ENCODE assay signal across 9 mouse cellular contexts in genomic region chr10:73921579-73921978, GRCm38 (mm10).
DNase-seq lines count a peak whose midpoint lies in the region; ATAC-seq and TF ChIP-seq lines count a peak whose summit lies in the region.
"Had no signal": no experiment of that assay in that cellular context is flagged by ENCODE, and none has a peak within 500 bp of the region (broad histone marks: within the 10 kb centered on the region; RNA-seq: fewer than 3 reads in every experiment).

No protein-coding gene starts in this region.

- intact Hi-C loops in left cerebral cortex, postnatal 10 days (cut with DNase I): no loop called here

- no peak for DNase-seq in forebrain, postnatal 0 days
- no peak for DNase-seq in forebrain, embryonic 11.5 days (ENCODE audit: low spot score)
- DNase-seq in left cerebral cortex, adult 18-20 months (ENCODE audit: low spot score in 2 of 2): peak; percentile 19 to 41
- no peak for DNase-seq in left cerebral cortex, postnatal 10 days (ENCODE audit: extremely low spot score in 1 of 2, low spot score in 2 of 2)
- DNase-seq in MEL (ENCODE audit: low read depth, low spot score): peak; percentile 1
- DNase-seq in embryo, embryonic 10.5 days (ENCODE audit: low spot score): peak; percentile 40
- DNase-seq: thymus, postnatal 14 days had no signal

- WGBS in forebrain, postnatal 0 days: 77% methylated on average over 3 of the region's 3 CpGs
- 70% methylated on average over 3 of the region's 3 CpGs for WGBS in forebrain, embryonic 11.5 days
- 70% methylated on average over 3 of the region's 3 CpGs for WGBS in forebrain, embryonic 12.5 days

- no peaks in the 10 kb centered on the region for H3K9me3 ChIP-seq in forebrain, postnatal 0 days (ENCODE audit: low read length)
- H3K9me3 ChIP-seq in forebrain, embryonic 11.5 days (ENCODE audit: control insufficient read depth, low read length): no peaks in the 10 kb centered on the region
- H3K9me3 ChIP-seq in MEL (replicated peaks; ENCODE audit: insufficient read depth, low read length): no peaks in the 10 kb centered on the region
- H3K9me3 ChIP-seq in forebrain, embryonic 12.5 days: no peaks in the 10 kb centered on the region

- no peak overlapping the region for H3K9ac ChIP-seq in forebrain, postnatal 0 days
- H3K9ac ChIP-seq in forebrain, embryonic 11.5 days (ENCODE audit: low read length): no peak overlapping the region
- no peak overlapping the region for H3K9ac ChIP-seq in MEL (ENCODE audit: control insufficient read depth, low read depth, low read length, poor library complexity, severe bottlenecking)
- no peak overlapping the region for H3K9ac ChIP-seq in forebrain, embryonic 12.5 days

- H3K4me3 ChIP-seq in forebrain, postnatal 0 days (ENCODE audit: low read depth, low read length): no peak overlapping the region
- no peak overlapping the region for H3K4me3 ChIP-seq in forebrain, embryonic 11.5 days (ENCODE audit: low read depth, low read length)
- H3K4me3 ChIP-seq in MEL (ENCODE audit: control insufficient read depth in 1 of 2, insufficient read depth in 1 of 2, low read depth in 2 of 2, low read length in 2 of 2): no peak overlapping the region
- no peak overlapping the region for H3K4me3 ChIP-seq in forebrain, embryonic 12.5 days (replicated peaks)

- no peak for TF ChIP-seq POLR2A in MEL (IDR thresholded peaks at IDR 0.05; ENCODE audit: control insufficient read depth in 1 of 2, insufficient read depth in 1 of 2, low read depth in 1 of 2, low read length in 2 of 2, poor library complexity in 1 of 2)

- no peaks in the 10 kb centered on the region for H3K79me2 ChIP-seq in MEL (ENCODE audit: control insufficient read depth, insufficient read depth, low read length, poor library complexity)

- no peaks in the 10 kb centered on the region for H3K36me3 ChIP-seq in forebrain, postnatal 0 days (ENCODE audit: insufficient read depth)
- H3K36me3 ChIP-seq in forebrain, embryonic 11.5 days (ENCODE audit: control insufficient read depth, insufficient read depth, low read length): no peaks in the 10 kb centered on the region
- H3K36me3 ChIP-seq in MEL (ENCODE audit: control insufficient read depth in 1 of 2, insufficient read depth in 2 of 2, low read length in 2 of 2): no peaks in the 10 kb centered on the region
- H3K36me3 ChIP-seq in forebrain, embryonic 12.5 days (replicated peaks): no peaks in the 10 kb centered on the region

- TF ChIP-seq EP300 in MEL (IDR thresholded peaks at IDR 0.05; ENCODE audit: low read depth in 1 of 2, low read length in 2 of 2): no peak

- TF ChIP-seq RAD21 in MEL (IDR thresholded peaks at IDR 0.05; ENCODE audit: low read depth, low read length): no peak

- no peaks in the 10 kb centered on the region for H3K4me1 ChIP-seq in forebrain, postnatal 0 days (ENCODE audit: insufficient read depth)
- no peaks in the 10 kb centered on the region for H3K4me1 ChIP-seq in forebrain, embryonic 11.5 days (replicated peaks; ENCODE audit: control insufficient read depth, insufficient read depth, low read length)
- H3K4me1 ChIP-seq in MEL (ENCODE audit: control insufficient read depth in 1 of 2, insufficient read depth in 2 of 2, low read length in 2 of 2): no peaks in the 10 kb centered on the region
- H3K4me1 ChIP-seq in forebrain, embryonic 12.5 days: no peaks in the 10 kb centered on the region

- peak; percentile 52 for TF ChIP-seq CTCF in forebrain, postnatal 0 days (IDR thresholded peaks at IDR 0.05; ENCODE audit: low read depth)
- TF ChIP-seq CTCF in MEL (IDR thresholded peaks at IDR 0.05 in 2 of 3, conservative IDR thresholded peaks at IDR 0.05 in 1 of 3; ENCODE audit: control insufficient read depth in 1 of 3, insufficient read depth in 1 of 3, low read depth in 2 of 3, low read length in 3 of 3, poor library complexity in 1 of 3, severe bottlenecking in 1 of 3): no peak

- no peak overlapping the region for H3K4me2 ChIP-seq in forebrain, postnatal 0 days (ENCODE audit: low read depth)
- no peak overlapping the region for H3K4me2 ChIP-seq in forebrain, embryonic 11.5 days (ENCODE audit: low read depth, low read length, severe bottlenecking)
- H3K4me2 ChIP-seq in forebrain, embryonic 12.5 days: no peak overlapping the region

- no peak for ATAC-seq in forebrain, postnatal 0 days
- no peak; the same call in 1 of the 2 replicates for ATAC-seq in forebrain, embryonic 11.5 days (replicated peaks; ENCODE audit: low FRiP score)
- ATAC-seq in CD4-positive, CD25-positive, alpha-beta regulatory T cell, adult 4 months: no peak
- ATAC-seq in forebrain, embryonic 12.5 days (ENCODE audit: low FRiP score): no peak

- H3K27me3 ChIP-seq in forebrain, postnatal 0 days (ENCODE audit: insufficient read depth, low read length): no peaks in the 10 kb centered on the region
- no peaks in the 10 kb centered on the region for H3K27me3 ChIP-seq in forebrain, embryonic 11.5 days (ENCODE audit: control insufficient read depth, insufficient read depth, low read length)
- no peaks in the 10 kb centered on the region for H3K27me3 ChIP-seq in MEL (ENCODE audit: control insufficient read depth in 1 of 2, insufficient read depth in 2 of 2, low read length in 2 of 2)
- H3K27me3 ChIP-seq in forebrain, embryonic 12.5 days: no peaks in the 10 kb centered on the region

- H3K27ac ChIP-seq in forebrain, postnatal 0 days (ENCODE audit: low read depth, low read length): no peak overlapping the region
- no peak overlapping the region for H3K27ac ChIP-seq in forebrain, embryonic 11.5 days (ENCODE audit: low read depth, low read length)
- H3K27ac ChIP-seq in MEL (ENCODE audit: control insufficient read depth, low read depth, low read length): no peak overlapping the region
- H3K27ac ChIP-seq in forebrain, embryonic 12.5 days: no peak overlapping the region

TF ChIP-seq in MEL, 35 proteins besides CTCF, POLR2A, EP300 and RAD21:
- TF ChIP-seq ZNF384 (IDR thresholded peaks at IDR 0.05; ENCODE audit: low read depth, low read length): no peak
- TF ChIP-seq MAFK (IDR thresholded peaks at IDR 0.05; ENCODE audit: borderline replicate concordance, low read depth, low read length): no peak
- TF ChIP-seq POLR2AphosphoS2 (IDR thresholded peaks at IDR 0.05; ENCODE audit: low read length): no peak
- no peak for TF ChIP-seq JUND (IDR thresholded peaks at IDR 0.05; ENCODE audit: low read depth, low read length)
- TF ChIP-seq TCF12 (IDR thresholded peaks at IDR 0.05; ENCODE audit: low read depth, low read length): no peak
- no peak for TF ChIP-seq ZMIZ1 (IDR thresholded peaks at IDR 0.05; ENCODE audit: low read depth, low read length)
- TF ChIP-seq TBP (IDR thresholded peaks at IDR 0.05; ENCODE audit: low read depth, low read length): no peak
- no peak for TF ChIP-seq NRF1 (IDR thresholded peaks at IDR 0.05; ENCODE audit: insufficient read depth, low read depth, low read length, poor library complexity, severe bottlenecking)
- TF ChIP-seq CHD2 (IDR thresholded peaks at IDR 0.05; ENCODE audit: low read length): no peak
- no peak for TF ChIP-seq MAZ (IDR thresholded peaks at IDR 0.05; ENCODE audit: low read depth, low read length)
- no peak for TF ChIP-seq SIN3A (IDR thresholded peaks at IDR 0.05; ENCODE audit: low read length)
- TF ChIP-seq UBTF (IDR thresholded peaks at IDR 0.05; ENCODE audit: borderline replicate concordance, insufficient read depth, low read depth, low read length): no peak
- no peak for TF ChIP-seq USF1 (IDR thresholded peaks at IDR 0.05; ENCODE audit: low read depth, low read length)
- no peak for TF ChIP-seq E2F4 (IDR thresholded peaks at IDR 0.05; ENCODE audit: borderline replicate concordance, low read depth, low read length)
- no peak for TF ChIP-seq HCFC1 (IDR thresholded peaks at IDR 0.05; ENCODE audit: low read depth, low read length)
- no peak for TF ChIP-seq CHD1 (IDR thresholded peaks at IDR 0.05; ENCODE audit: low read depth, low read length)
- TF ChIP-seq SMC3 (IDR thresholded peaks at IDR 0.05; ENCODE audit: low read depth, low read length): no peak
- no peak for TF ChIP-seq KAT2A (conservative IDR thresholded peaks at IDR 0.05; ENCODE audit: low read depth, low read length)
- TF ChIP-seq ELF1 (IDR thresholded peaks at IDR 0.05; ENCODE audit: low read depth, low read length): no peak

Comparison
In these comparisons a context has a peak if more than half of its experiments do, and no peak if none do; other contexts are left out.
1. DNase-seq: peak in left cerebral cortex, adult 18-20 months (2 of 2), MEL (single experiment) and embryo, embryonic 10.5 days (single experiment); none in forebrain, postnatal 0 days (single experiment), forebrain, embryonic 11.5 days (single experiment) and left cerebral cortex, postnatal 10 days (0 of 2).